Mouse (Mus musculus) left cerebral cortex, adult 9 months (tissue): ENCODE measurements around the gene Pcdh9.
A peak's percentile ranks its signal among the peaks of the same experiment; 100 is the strongest.

Experiments
- DNase-seq, 2 experiments: peaks; one replicate each; pipeline ENCODE4 v3.0.0; 2022; ENCODE audit warnings: low spot score in 2 of 2

Pcdh9 gene

DNA sequence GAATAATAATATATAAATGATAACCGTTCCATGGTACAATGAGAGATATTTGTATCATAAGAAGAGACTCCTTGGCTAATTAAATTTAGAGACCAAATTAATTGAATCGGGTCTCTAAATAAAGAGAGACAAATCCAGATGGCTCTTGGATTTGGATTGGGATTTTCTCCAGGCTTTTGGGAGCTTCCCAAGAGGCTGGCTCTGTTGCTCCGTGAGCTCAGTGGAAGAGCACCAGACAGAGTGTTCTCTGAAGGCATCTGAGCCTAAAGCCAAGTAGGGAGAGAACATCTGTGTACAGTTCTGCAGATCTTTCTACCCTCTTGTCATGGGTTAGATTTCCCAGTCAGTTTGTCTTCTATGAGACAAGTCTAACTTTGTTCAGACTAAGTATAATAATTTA lies 95.9 kb downstream of the Pcdh9 start:
- no peak for DNase-seq

GRCm38 (mm10) chr14:93786234-93786633 lies 104.2 kb downstream of the Pcdh9 start:
- DNase-seq: no peak

DNA sequence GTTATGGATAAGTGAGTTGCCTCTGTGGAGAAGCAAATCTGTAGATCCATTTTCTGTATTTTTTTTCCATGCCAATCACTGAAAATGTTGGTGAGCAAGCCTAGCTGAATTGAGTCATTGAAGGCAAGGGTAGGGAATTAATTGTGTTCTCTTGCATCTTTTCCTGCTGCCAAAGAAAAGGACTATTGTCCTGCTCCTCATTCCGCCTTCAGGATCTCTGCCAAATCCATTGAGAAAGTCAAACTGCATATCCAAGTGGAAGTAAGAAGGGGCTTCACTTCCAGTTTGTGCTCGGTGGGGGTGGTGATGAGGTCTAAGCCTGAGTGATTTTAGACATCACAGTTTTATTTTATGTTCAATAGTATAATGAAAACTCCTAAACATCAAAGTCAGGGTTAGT lies 105.4 kb downstream of the Pcdh9 start:
- DNase-seq: peak in 1 of 2 experiments; percentile 36

GRCm38 (mm10) chr14:93762855-93763254 lies 127.6 kb downstream of the Pcdh9 start:
- no peak for DNase-seq

GRCm38 (mm10) chr14:93734077-93734673 lies 156.3 kb downstream of the Pcdh9 start:
- no peak for DNase-seq

DNA sequence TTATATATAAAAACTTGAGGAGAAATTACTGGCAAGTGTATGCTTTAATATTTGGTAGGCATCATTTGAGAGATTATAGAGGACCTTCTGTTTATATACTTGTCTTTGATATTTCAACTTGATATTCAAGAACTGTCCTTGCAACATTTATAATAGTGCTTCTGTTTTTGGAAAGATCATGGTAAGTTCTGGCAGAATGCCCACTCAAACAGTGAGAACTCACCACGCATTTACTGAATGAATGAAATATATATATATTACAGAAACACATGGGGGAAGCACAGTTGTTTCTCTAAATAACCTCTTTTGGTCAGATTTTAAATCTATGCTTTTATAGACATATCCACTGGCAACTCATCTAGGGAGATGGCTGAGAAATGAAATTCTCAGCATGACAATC lies 164.7 kb downstream of the Pcdh9 start:
- no peak for DNase-seq

GRCm38 (mm10) chr14:93719208-93719607 lies 171.3 kb downstream of the Pcdh9 start:
- DNase-seq: peak; percentile 35 to 50

- peak; percentile 61 to 80 for DNase-seq
These were observed 177.1 kb downstream of the Pcdh9 start for GRCm38 (mm10) chr14:93713250-93713935.

DNA sequence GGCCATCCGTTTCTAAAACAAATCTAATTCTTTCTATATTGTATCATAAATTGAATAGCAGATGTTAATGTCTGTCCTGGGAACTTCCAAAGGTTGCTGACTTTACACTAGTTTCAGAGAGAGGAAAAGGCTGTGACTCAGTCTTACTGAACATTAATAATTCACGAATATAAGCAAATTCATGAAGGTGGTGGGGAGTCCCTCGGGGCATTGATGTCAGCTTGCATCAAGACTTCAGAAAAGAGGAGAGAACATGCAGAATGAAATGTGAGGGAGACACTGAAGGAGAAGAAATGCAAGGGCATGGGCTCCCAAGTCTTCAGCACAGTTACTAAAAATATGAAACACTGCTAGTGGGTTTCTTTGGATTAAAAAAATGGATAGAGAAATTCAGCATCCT lies 181.8 kb downstream of the Pcdh9 start:
- DNase-seq: no peak

DNA sequence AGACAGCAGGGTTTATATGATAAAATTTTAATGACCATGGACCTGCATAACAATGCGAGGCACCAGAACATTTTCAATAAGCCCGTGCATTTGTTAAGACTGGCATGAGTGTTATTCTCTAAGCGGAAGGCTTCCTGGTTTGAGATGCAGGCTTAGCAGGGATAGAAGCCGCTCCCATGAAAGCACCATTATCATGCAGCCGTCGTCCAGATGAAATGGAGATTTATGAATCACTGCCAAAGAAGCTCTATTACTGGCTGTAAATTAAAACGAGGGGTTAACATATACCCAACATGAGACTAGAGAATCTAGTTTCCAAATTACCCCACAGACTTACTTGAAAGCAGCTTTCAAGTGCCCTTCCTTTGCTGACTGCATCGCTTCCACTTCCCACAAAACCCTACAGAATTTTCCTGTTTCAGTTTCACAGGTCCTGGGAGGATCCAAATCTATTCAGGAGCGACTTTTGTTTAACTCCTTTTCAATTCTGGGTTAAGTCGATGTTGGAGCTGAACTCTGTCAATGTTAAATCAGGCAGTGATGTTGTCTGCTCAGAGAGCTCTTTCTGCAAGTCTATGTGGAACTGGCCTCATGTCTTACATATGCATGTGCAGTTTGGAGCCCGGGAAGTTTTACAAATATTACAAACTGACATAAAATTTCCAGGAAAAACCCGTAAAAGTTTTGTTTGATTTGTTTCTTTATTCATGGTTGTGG lies 188.9 kb downstream of the Pcdh9 start:
- peak in 1 of 2 experiments; percentile 44 for DNase-seq

GRCm38 (mm10) chr14:93700916-93701315 lies 189.6 kb downstream of the Pcdh9 start:
- no peak for DNase-seq

DNA sequence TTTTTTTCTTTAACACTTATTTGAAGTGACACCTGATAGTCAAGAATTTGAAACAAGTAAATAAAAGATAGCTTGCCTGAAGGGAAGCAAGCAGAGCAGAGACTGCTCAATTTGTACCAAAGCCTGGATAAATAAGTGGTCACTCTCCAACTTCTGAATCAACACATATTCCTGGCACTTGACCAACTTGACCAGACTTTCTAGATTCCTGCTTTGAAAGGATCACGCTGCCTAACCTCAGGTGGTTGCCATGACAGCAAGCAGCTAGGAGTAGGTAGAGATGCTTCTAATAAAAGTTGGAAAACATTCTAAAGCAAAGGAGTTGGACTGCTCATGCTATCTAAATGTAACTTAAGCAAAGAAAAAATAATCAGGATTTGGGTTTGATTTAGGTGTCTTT lies 205.8 kb downstream of the Pcdh9 start:
- DNase-seq: no peak

DNA sequence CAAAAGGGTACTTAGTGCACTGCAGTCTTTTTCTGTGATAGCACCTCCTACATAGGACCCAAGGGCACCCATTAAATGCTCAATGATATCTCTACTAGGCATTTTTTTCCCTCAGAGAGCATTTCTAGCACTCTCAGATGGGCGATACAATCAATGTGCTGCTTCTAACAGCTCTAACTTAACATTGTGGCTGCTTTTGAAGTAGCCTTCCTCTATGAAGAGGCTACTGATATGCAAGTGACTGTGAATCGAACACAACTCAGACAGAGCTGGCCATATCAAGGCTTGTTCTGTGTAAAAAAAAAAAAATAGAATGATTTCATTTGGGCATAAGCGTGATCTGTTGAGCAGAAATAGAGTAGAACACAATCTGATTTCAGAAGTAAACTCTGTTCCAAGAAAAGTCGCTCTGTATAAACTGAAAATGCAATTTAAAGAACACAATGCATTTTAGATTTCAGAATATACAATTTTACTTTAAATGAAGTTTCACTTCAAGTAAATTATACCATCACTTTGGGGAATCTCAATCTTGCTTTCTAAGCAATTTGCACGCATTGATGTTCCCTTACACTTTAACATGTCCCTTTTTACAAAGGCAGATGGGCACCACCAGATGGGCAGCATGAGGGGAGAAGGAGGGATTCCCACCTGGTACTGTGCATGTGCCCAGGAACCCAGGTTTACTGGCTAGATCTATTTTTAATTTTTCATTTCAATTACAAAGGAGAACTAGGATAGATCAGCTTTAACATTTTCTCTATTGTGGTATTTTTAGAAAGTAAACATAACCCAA lies 215.0 kb downstream of the Pcdh9 start:
- DNase-seq: peak in 1 of 2 experiments; percentile 41

DNA sequence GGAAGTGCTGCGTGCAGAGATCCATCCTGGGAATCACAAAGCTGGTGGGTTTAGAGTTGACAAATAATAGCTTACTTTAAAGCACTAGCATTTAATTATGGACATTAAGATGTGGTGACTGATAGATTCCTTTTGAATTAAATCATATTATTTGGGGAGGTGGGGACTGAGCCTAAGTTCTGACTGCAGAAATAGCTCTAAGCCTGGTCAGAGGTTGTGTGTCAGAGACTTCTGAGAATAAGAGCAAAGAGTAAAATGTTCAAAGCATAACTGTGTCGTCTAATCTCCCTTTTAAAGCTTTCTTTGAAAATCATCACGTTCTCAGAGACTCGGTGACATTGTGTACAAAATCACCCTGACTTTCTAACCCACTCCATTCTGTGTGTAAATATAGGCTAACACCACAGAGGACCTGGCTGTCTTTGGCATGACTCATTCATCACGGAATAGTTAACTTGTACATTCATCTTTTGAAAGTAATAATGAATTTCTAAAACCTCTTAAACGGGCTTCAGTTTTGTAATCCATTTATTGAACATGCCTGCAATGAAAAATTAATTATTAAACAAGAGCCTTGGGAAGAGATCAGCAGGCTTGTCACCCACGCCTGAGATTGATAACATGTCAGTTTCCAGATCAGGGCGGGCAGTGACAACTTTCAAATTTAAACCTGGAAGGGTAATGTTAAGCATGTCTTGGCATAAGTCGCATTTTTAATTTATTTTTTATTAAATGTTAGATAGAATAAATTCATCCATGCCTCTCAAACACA lies 236.3 kb downstream of the Pcdh9 start:
- DNase-seq: no peak

GRCm38 (mm10) chr14:93627241-93627640 lies 263.2 kb downstream of the Pcdh9 start:
- no peak for DNase-seq

DNA sequence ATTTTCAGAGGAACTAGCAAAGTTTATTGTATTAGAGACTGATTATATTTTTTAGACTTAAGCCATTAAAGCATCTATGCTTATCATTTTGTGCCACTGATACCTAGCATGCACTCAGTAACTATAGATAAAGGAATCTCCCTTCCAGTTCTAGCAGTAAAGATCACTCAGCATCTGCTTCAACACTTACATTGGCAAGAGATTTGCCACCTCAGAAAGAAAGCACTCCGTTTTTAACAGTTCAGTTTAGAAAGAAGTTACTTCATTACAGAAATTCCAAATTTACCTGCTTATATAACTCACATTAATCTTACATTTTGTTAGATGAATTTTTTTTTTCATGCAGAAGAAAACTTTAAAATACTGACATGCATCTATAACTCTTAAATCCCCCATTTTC lies 266.3 kb downstream of the Pcdh9 start:
- DNase-seq: no peak

GRCm38 (mm10) chr14:93621211-93621610 lies 269.3 kb downstream of the Pcdh9 start:
- DNase-seq: peak in 1 of 2 experiments; percentile 69

- DNase-seq: peak; percentile 42 to 71
These were observed 282.9 kb downstream of the Pcdh9 start for GRCm38 (mm10) chr14:93607546-93607945.

- no peak for DNase-seq
These were observed 290.5 kb downstream of the Pcdh9 start for GRCm38 (mm10) chr14:93599997-93600396.

GRCm38 (mm10) chr14:93585432-93586024 lies 305.0 kb downstream of the Pcdh9 start:
- no peak for DNase-seq

- no peak for DNase-seq
These were observed 326.1 kb downstream of the Pcdh9 start for GRCm38 (mm10) chr14:93564361-93564760.
